Mouse (Mus musculus): Measurements from ENCODE around the gene Nlrc5. TPM values are rescaled to one million over a fixed set of nuclear protein-coding genes. Genes with fewer than 3 reads are reported as not detected.

The Nlrc5 gene
- polyA plus RNA-seq, 1 experiment from 2014 or later: 0.13 TPM

DNA sequence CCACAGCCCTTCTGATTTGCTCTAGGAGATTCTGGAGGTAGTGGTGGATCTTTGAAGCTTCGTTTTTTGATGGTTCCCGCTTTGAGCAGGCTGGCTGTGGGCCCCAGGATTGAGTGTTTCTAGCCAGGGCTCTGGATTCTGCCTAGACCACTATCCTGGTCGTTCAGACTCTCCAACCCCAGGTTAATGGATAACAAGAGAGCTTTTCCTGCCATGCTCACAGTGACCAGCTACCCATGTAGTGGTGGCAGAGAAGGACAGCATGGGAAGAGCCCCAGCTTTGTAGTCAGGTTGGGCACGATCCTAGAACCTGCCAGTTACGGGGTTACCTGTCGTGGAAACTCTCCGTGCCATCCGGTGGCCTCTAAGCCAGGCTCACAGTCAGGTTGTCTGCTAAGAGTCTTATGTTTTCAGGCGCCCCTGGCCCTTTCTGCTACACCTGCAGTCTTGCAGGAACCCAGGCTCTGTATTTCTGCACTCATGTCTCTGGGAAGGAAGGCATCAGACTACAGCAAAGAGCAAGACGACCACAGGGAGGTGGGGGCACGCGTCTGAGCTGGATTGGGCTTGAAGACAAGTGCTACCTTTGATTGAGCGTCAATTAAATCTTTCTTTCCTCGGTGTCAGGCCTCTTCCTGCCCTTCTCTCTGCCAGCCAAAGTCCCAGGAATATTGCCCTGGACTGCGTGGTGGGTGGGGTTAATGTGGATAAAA, 132.4 kb downstream of the Nlrc5 start:
- Histone ChIP-seq H3K4me2 (peak overlapping the region; percentile 15), H3K9me3 (no peaks in the 10 kb centered on the region), H3K36me3 (replicated peaks) (no peaks in the 10 kb centered on the region; the same call in 1 of the 2 replicates), H3K27ac (peak overlapping the region; percentile 76), H3K4me1 (peaks cover 37% of the 10 kb centered on the region), H3K27me3 (no peaks in the 10 kb centered on the region), H3K4me3 (replicated peaks) (no peak overlapping the region), H3K9ac (no peak overlapping the region)
- WGBS: 43% methylated on average over 15 of the region's 15 CpGs
- ATAC-seq (ENCODE audit: low FRiP score): peak; percentile 39

GRCm38 (mm10) chr8:94567159-94567849, 133.1 kb downstream of the Nlrc5 start:
- H3K4me3 ChIP-seq (replicated peaks): no peak overlapping the region
- no peaks in the 10 kb centered on the region for H3K27me3 ChIP-seq
- no peaks in the 10 kb centered on the region; the same call in 1 of the 2 replicates for H3K36me3 ChIP-seq (replicated peaks)
- H3K4me1 ChIP-seq: peaks cover 32% of the 10 kb centered on the region
- H3K9ac ChIP-seq: no peak overlapping the region
- WGBS: 53% methylated on average over 8 of the region's 8 CpGs
- peak overlapping the region; percentile 15 for H3K4me2 ChIP-seq
- peak; percentile 93 for ATAC-seq (ENCODE audit: low FRiP score)
- H3K9me3 ChIP-seq: no peaks in the 10 kb centered on the region
- peak overlapping the region; percentile 76 for H3K27ac ChIP-seq

DNA sequence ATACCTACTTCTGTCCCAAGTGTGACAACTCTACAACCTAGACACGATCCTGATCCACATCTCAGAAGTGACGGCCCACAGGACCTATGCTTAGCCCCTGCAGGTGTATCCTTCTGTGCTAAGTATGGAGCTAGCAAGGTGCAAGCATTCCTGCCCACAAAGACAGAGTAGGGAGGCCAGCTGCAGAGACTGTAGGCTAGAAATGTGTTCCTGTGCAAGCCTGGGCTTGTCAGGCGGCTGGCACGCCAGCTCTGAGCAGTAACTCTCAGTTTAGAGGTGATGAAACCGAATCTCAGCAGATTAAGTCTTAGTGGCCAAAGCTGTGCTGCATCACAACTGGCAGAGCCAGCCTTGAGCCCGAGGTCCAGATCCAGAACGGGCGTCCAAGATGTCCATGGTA, 133.9 kb downstream of the Nlrc5 start:
- H3K27me3 ChIP-seq: no peaks in the 10 kb centered on the region
- 88% methylated on average over 8 of the region's 8 CpGs for WGBS
- peak overlapping the region; percentile 20; the same call in 1 of the 2 replicates for H3K27ac ChIP-seq
- H3K36me3 ChIP-seq (replicated peaks): peaks cover 4% of the 10 kb centered on the region
- H3K9ac ChIP-seq: no peak overlapping the region
- no peak overlapping the region for H3K4me2 ChIP-seq
- no peaks in the 10 kb centered on the region for H3K9me3 ChIP-seq
- ATAC-seq (ENCODE audit: low FRiP score): no peak
- H3K4me1 ChIP-seq: peaks cover 32% of the 10 kb centered on the region
- no peak overlapping the region for H3K4me3 ChIP-seq (replicated peaks)

GRCm38 (mm10) chr8:94569419-94569818, 135.3 kb downstream of the Nlrc5 start:
- no peaks in the 10 kb centered on the region for H3K27me3 ChIP-seq
- H3K9ac ChIP-seq: no peak overlapping the region
- ATAC-seq (ENCODE audit: low FRiP score): no peak
- no peak overlapping the region for H3K4me3 ChIP-seq (replicated peaks)
- H3K9me3 ChIP-seq: no peaks in the 10 kb centered on the region
- WGBS: 78% methylated on average over 1 of the region's 1 CpGs
- peak overlapping the region; percentile 2; the same call in 1 of the 2 replicates for H3K27ac ChIP-seq
- peaks cover 30% of the 10 kb centered on the region for H3K4me1 ChIP-seq
- H3K36me3 ChIP-seq (replicated peaks): peaks cover 18% of the 10 kb centered on the region
- H3K4me2 ChIP-seq: no peak overlapping the region

GRCm38 (mm10) chr8:94571896-94572295, 137.7 kb downstream of the Nlrc5 start:
- WGBS: 85% methylated on average over 2 of the region's 2 CpGs
- peaks cover 18% of the 10 kb centered on the region for H3K4me1 ChIP-seq
- H3K4me3 ChIP-seq (replicated peaks): no peak overlapping the region
- H3K4me2 ChIP-seq: no peak overlapping the region
- no peak overlapping the region for H3K9ac ChIP-seq
- H3K27me3 ChIP-seq: no peaks in the 10 kb centered on the region
- no peak overlapping the region for H3K27ac ChIP-seq
- no peak for ATAC-seq (ENCODE audit: low FRiP score)
- H3K36me3 ChIP-seq (replicated peaks): peaks cover 42% of the 10 kb centered on the region
- no peaks in the 10 kb centered on the region for H3K9me3 ChIP-seq

GRCm38 (mm10) chr8:94574159-94574907, 140.2 kb downstream of the Nlrc5 start:
- no peaks in the 10 kb centered on the region for H3K27me3 ChIP-seq
- 87% methylated on average over 16 of the region's 16 CpGs for WGBS
- no peak overlapping the region for H3K4me3 ChIP-seq (replicated peaks)
- 0 out of 2 replicates have a peak, but pooled peaks cover 3% of the 10 kb centered on the region for H3K4me1 ChIP-seq
- H3K36me3 ChIP-seq (replicated peaks): peaks cover 65% of the 10 kb centered on the region
- no peak for ATAC-seq (ENCODE audit: low FRiP score)
- no peaks in the 10 kb centered on the region for H3K9me3 ChIP-seq
- peak overlapping the region; percentile 43; the same call in 1 of the 2 replicates for H3K27ac ChIP-seq
- no peak overlapping the region for H3K9ac ChIP-seq
- H3K4me2 ChIP-seq: no peak overlapping the region

GRCm38 (mm10) chr8:94575148-94575547, 141.0 kb downstream of the Nlrc5 start:
- no peak for ATAC-seq (ENCODE audit: low FRiP score)
- H3K27ac ChIP-seq: no peak overlapping the region
- no peaks in the 10 kb centered on the region for H3K4me1 ChIP-seq
- H3K9ac ChIP-seq: no peak overlapping the region
- H3K9me3 ChIP-seq: no peaks in the 10 kb centered on the region
- H3K4me3 ChIP-seq (replicated peaks): no peak overlapping the region
- 93% methylated on average over 4 of the region's 4 CpGs for WGBS
- H3K36me3 ChIP-seq (replicated peaks): peaks cover 71% of the 10 kb centered on the region
- H3K4me2 ChIP-seq: no peak overlapping the region
- H3K27me3 ChIP-seq: no peaks in the 10 kb centered on the region

Small RNA genes within 50 kb of the gene (microRNA-seq; reads per million reads assigned to microRNA genes)
- not detected for gene Mir7072

Other genes starting within 250 kb of the Nlrc5 start
- 110 and 121 TPM in 2 replicates for gene Nup93, start 219.8 kb upstream of the Nlrc5 start, polyA plus RNA-seq (2016; fragmentation: Nextera tagmentation; extraction: Ambion mirVana)
- 0.10 TPM in 1 of 2 replicates, not detected in the other for gene Slc12a3, start 105.2 kb upstream of the Nlrc5 start, polyA plus RNA-seq (2016; fragmentation: Nextera tagmentation; extraction: Ambion mirVana)
- 52.0 and 58.0 TPM in 2 replicates for gene Herpud1, start 47.9 kb upstream of the Nlrc5 start, polyA plus RNA-seq (2016; fragmentation: Nextera tagmentation; extraction: Ambion mirVana)
- 18.2 and 18.5 TPM in 2 replicates for gene Cpne2, start 98.6 kb downstream of the Nlrc5 start, polyA plus RNA-seq (2016; fragmentation: Nextera tagmentation; extraction: Ambion mirVana)
- 53.4 and 54.7 TPM in 2 replicates for gene Rspry1, start 167.6 kb downstream of the Nlrc5 start, polyA plus RNA-seq (2016; fragmentation: Nextera tagmentation; extraction: Ambion mirVana)
- 116 and 122 TPM in 2 replicates for gene Fam192a, start 167.6 kb downstream of the Nlrc5 start, polyA plus RNA-seq (2016; fragmentation: Nextera tagmentation; extraction: Ambion mirVana)
- 242 and 248 TPM in 2 replicates for gene Arl2bp, start 232.2 kb downstream of the Nlrc5 start, polyA plus RNA-seq (2016; fragmentation: Nextera tagmentation; extraction: Ambion mirVana)